Mouse (Mus musculus): ENCODE measurements at regions not wholly inside any gene's neighbourhood (a gene's known extent, or its start where the extent isn't known, plus 50 kb on each side); places are given as distances from the start of the nearest gene placed in this dataset.
"Not testable (repeated sequence)": the region's sequence is repeated elsewhere in the genome, so short reads cannot be mapped to it uniquely, and the experiment has no call there.

DNA sequence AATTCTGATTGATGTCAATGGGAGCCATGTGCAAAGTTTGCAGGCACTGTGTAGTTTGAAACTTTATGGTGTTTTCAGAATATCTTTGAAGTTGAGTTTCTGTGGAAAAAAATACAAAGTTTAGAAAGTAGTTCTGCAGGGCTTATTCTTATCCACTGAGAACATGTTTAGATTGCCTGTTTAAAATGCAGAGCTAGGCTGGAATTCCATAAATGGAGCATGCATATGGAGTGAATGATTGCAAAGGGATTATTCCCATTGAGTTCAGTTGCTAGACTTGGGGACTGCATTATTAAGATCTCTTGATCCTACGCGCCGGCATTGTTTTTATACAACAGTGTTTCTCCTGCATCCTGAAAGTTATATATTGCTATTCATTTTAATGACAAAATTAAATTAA, 397.8 kb upstream of the Gm21833 start:
- no peak for DNase-seq

DNA sequence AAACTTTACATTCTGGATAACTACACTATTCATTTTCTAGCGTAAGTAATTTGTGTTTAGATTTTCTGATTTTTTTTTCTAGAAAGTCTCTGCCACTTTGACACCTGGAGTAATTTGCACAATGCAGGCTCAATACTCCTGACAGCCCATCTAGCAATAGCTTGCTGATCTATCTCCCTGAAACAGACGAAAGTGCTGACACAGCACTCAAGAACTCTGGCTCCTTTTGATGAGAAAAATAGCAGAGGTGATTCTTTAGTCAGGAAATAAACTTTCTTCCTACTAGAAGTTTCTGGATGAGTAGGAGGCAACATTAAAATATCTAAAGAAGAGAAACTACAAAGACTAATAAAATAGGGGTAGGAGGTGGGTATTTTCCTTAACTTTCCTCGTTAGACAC, 397.1 kb upstream of the Gm21833 start:
- DNase-seq, result no peak

DNA sequence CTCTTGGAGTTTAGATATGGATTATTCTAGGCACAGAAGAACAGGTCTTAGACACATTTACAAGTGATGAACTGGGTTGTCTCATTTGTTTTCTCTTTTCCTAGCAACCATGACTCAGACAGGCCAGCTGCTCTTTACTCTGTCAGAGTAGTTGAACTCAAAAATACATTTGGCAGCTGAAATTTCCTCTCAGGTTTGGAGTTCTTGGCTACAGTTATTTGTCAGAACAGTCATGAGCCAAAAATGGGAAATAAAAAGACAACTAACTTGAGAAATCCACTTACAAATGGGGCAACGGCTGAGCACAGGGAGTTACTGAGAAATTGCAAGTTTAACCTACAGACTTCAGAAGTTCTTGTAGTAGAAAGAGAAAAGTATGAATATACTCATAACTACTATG, 396.4 kb upstream of the Gm21833 start:
- DNase-seq, result no peak

DNA sequence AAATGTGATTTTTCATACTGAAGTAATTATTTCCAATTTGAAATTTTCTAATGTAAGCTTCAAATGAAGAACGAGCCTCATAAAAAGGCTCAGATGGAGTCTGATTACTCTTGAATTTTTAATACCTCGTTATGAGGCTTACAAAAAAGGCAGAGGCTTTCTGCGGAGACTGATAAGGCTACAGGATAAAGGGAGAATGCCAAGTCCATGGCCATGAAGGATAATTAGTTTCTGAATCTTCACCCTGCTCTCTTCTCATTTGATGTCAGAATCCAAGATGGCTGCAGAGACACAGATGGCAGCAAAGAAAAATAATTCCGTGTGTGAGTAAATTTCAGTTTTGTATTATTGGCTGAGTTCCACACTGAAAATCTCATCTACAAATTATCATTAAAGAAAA, 367.3 kb upstream of the Gm21833 start:
- DNase-seq, result peak; percentile 1

DNA sequence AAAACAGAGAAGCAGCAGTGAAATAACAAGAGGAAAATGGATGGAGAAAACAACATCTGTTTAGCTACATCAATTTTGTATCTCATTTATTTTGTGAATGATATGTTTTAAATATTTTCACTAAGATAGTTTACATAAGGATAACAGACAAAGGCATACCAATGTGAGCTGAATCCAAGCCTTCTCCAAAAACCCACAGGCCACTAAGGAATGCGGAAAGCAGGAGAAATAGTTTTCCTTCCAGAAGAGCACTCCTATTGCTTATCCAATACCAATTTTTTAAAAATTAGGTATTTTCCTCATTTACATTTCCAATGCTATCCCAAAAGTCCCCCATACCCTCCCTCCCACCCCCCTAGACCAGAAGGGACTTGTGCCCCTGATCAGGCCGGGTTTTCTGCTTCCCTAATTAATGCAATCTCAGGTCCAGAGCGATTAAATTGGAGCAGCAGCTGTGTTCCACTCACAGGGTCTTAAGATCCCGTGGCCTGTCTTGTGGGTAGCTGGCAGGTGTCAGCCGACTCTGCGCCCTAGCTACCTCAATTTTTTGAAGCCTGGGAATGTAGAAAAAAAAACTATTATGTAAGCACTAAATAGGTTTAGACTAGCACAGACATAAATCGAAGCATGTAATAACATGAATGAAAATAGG, 357.3 kb upstream of the Gm21833 start:
- peak; percentile 35 for DNase-seq

DNA sequence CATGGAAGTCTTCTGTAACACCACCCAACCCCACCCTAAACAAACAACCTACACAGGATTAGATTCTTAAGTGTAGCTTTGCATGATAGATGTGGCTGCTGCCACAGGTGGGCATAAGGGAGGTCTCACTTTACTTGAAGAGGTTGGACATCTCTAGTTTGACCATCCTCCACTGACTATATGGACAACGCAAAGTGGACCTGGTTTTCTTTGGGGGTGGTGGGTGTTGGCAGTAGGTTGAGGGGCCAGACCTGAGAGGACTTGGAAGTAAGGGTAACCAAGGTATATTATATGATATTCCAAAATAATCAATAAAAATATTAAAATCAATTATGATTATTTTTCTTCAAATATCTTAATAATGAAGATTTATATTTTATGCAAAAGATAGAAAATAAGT, 307.8 kb upstream of the Gm21833 start:
- DNase-seq, result no peak

DNA sequence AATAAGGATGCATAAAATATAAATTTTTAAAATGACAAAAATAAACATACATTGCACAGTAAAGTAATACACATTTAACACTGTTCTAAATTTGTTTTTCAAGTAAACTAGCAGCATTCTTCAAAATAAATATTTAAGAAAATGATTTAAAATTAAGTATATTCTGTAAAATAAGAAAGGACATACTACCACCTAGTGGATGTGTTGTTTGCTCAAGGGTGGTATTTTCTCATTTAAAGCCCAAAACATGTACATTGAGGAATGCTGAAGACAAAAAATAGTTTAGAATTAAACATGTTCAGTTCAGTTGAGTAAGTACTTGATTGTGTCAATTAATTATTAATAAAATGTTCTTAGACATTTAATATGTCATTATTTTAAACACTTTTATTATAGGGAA, 306.6 kb upstream of the Gm21833 start:
- DNase-seq, result peak; percentile 9

DNA sequence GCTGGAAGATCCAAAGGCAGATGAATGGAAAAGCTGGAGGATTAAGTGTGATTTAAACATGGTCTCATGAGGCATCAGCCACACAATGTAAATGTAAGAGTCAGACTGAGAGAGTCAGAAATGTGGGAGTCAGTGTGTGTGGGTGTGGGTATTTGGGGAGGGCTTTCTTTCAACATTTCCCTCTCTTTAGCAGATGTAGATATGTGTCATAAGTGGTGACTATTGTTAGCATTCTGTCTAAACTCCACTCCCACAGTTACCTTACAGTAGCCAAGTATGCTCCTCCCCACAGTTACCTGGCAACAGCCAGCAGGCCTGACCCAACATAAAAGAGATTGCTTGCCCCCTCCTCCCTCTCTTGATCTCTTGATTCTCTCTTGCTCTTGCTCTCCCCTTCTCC, 263.8 kb upstream of the Gm21833 start:
- no peak for DNase-seq

DNA sequence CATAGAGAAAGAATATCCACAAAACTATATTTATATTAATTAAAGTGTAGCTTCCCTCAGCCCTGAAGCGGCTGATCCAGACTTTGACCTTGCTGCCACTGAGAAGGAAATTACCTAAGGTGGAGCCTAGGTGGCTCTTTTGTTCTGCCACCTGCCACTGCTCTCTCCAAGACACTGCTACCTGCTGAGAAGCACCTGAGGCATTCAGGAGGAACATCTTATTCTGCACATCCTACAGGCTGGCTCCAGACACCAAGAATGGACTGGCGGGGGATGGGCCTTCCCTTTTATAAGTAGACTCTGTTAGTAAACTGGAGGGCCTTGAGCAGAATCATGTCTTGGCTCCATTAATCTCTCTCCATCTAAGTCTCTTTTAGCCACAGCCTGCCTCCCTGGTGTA, 231.7 kb upstream of the Gm21833 start:
- not testable (repeated sequence) for DNase-seq

DNA sequence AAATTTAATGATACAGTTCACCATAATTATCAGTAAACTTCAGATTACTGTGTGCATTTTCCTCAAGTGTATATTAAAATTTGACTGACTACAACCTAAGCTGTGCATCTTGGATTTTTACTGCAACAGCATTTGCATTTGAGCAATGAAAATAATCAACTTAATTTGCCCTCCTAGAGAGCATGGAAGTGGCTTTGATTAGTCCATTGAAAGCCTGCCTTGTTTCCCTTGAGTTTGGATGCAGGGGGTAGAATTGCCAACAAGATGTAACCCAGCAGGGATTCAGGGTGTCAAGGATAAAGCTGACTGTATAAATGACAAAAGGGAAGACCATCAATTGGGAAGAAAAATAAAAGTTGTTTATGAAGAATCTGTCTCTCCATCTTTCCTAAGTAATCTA, 226.1 kb upstream of the Gm21833 start:
- DNase-seq, result no peak

Measured in retina, postnatal 1 day (tissue).